Comparison of ENCODE assay signal across 17 mouse cellular contexts in genomic region chr8:125041496-125041895, GRCm38 (mm10). TPM values are rescaled to one million over a fixed set of nuclear protein-coding genes. Genes with fewer than 3 reads are reported as not detected.
A peak's percentile ranks its signal among the peaks of the same experiment; 100 is the strongest.
DNase-seq lines count a peak whose midpoint lies in the region; ATAC-seq lines count a peak whose summit lies in the region.
"Had no signal": no experiment of that assay in that cellular context is flagged by ENCODE, and none has a peak within 500 bp of the region (broad histone marks: within the 10 kb centered on the region; RNA-seq: fewer than 3 reads in every experiment).

No protein-coding gene starts in this region.

- peaks cover 42% of the 10 kb centered on the region for H3K36me3 ChIP-seq in limb, embryonic 10.5 days
- H3K36me3 ChIP-seq: intestine, embryonic 15.5 days had no signal

- H3K9me3 ChIP-seq in limb, embryonic 10.5 days (replicated peaks): no peaks in the 10 kb centered on the region
- H3K9me3 ChIP-seq: forebrain, embryonic 15.5 days; hindbrain, embryonic 15.5 days; intestine, embryonic 15.5 days; kidney, embryonic 15.5 days had no signal

- no peak for ATAC-seq in megakaryocyte, adult 5-6 weeks (ENCODE audit: poor library complexity, severe bottlenecking)
- ATAC-seq: forebrain, embryonic 15.5 days; intestine, embryonic 15.5 days had no signal

- no peak overlapping the region for H3K4me3 ChIP-seq in brown adipose tissue, adult 24 weeks (ENCODE audit: insufficient read depth, low read depth, low read length)
- no peak overlapping the region for H3K4me3 ChIP-seq in limb, embryonic 10.5 days
- H3K4me3 ChIP-seq: forebrain, embryonic 15.5 days; hindbrain, embryonic 15.5 days; intestine, embryonic 15.5 days; kidney, embryonic 15.5 days had no signal

- H3K27ac ChIP-seq in brown adipose tissue, adult 24 weeks (replicated peaks; ENCODE audit: low read depth, low read length): peak overlapping the region; percentile 11; the same call in 1 of the 2 replicates
- peak overlapping the region; percentile 50 for H3K27ac ChIP-seq in limb, embryonic 10.5 days
- H3K27ac ChIP-seq: forebrain, embryonic 15.5 days; hindbrain, embryonic 15.5 days; intestine, embryonic 15.5 days; kidney, embryonic 15.5 days; stomach, postnatal 0 days had no signal

- DNase-seq in adrenal gland, postnatal 14 days: peak; percentile 55
- DNase-seq in adrenal gland, postnatal 4 days (ENCODE audit: low spot score in 2 of 2): no peak
- peak; percentile 7 for DNase-seq in kidney, adult 9 months
- DNase-seq in kidney, postnatal 36 days: no peak
- DNase-seq in limb, embryonic 10.5 days (ENCODE audit: low spot score): no peak
- no peak for DNase-seq in liver
- DNase-seq: cerebellum, adult 9-10 months; lung, adult 2 months; lung, postnatal 36 days had no signal

- no peaks in the 10 kb centered on the region for H3K27me3 ChIP-seq in limb, embryonic 10.5 days (ENCODE audit: low read depth, poor library complexity, severe bottlenecking)
- H3K27me3 ChIP-seq: CH12.LX; forebrain, embryonic 15.5 days; hindbrain, embryonic 15.5 days; intestine, embryonic 15.5 days; kidney, embryonic 15.5 days had no signal

- peaks cover 32% of the 10 kb centered on the region for H3K4me1 ChIP-seq in brown adipose tissue, adult 24 weeks (ENCODE audit: control insufficient read depth, insufficient read depth, insufficient read length, low read length)
- peaks cover 41% of the 10 kb centered on the region for H3K4me1 ChIP-seq in limb, embryonic 10.5 days
- H3K4me1 ChIP-seq: forebrain, embryonic 15.5 days; hindbrain, embryonic 15.5 days; intestine, embryonic 15.5 days had no signal

- WGBS in limb, embryonic 10.5 days: 30% methylated on average over 2 of the region's 2 CpGs

RNA-seq across cellular contexts. Expression of gene Disc1, which starts 12.5 kb away (rescaled TPM):
- total RNA-seq in adrenal gland, postnatal 14 days (2021): 3.4 and 3.8 TPM in 2 replicates
- 1 to 10 TPM; 4.1 to 4.8 TPM for total RNA-seq in adrenal gland, postnatal 4 days (2021)
- 0.40 TPM in 1 of 2 replicates, not detected in the other for polyA plus RNA-seq in brown adipose tissue, adult 24 weeks (2012; ENCODE audit: insufficient read depth, insufficient read length, missing spikeins)
- polyA plus RNA-seq in limb, embryonic 10.5 days (2016; fragmentation: Nextera tagmentation; extraction: Ambion mirVana): 1.3 and 1.5 TPM in 2 replicates
- 3.0 and 5.6 TPM in 2 replicates for total RNA-seq in megakaryocyte, adult 5-6 weeks (2015)
- 4.3 and 8.2 TPM in 2 replicates for total RNA-seq in megakaryocyte, adult 5-6 weeks (2017)
- total RNA-seq: CH12.LX had no signal

RNA-seq across cellular contexts. Expression of gene Tsnax, which starts 28.7 kb away (rescaled TPM):
- total RNA-seq in adrenal gland, postnatal 14 days (2021): 74.1 and 74.7 TPM in 2 replicates
- 10 to 100 TPM; 83.6 to 88.4 TPM for total RNA-seq in adrenal gland, postnatal 4 days (2021)
- polyA plus RNA-seq in brown adipose tissue, adult 24 weeks (2012; ENCODE audit: insufficient read depth, insufficient read length, missing spikeins): 34.8 and 41.0 TPM in 2 replicates
- 134 and 141 TPM in 2 replicates for polyA plus RNA-seq in limb, embryonic 10.5 days (2016; fragmentation: Nextera tagmentation; extraction: Ambion mirVana)
- 36.7 and 37.0 TPM in 2 replicates for total RNA-seq in megakaryocyte, adult 5-6 weeks (2015)
- 40.9 and 45.0 TPM in 2 replicates for total RNA-seq in megakaryocyte, adult 5-6 weeks (2017)

Comparison
In these comparisons a context has a peak if more than half of its experiments do, and no peak if none do; other contexts are left out.
1. DNase-seq: peak in adrenal gland, postnatal 14 days (single experiment) and kidney, adult 9 months (single experiment); none in adrenal gland, postnatal 4 days (0 of 2), kidney, postnatal 36 days (0 of 2), limb, embryonic 10.5 days (single experiment) and liver (single experiment).